Mouse (Mus musculus): ENCODE results near the gene Kdm1b.
A peak's percentile ranks its signal among the peaks of the same experiment; 100 is the strongest.

Gene Kdm1b

DNA sequence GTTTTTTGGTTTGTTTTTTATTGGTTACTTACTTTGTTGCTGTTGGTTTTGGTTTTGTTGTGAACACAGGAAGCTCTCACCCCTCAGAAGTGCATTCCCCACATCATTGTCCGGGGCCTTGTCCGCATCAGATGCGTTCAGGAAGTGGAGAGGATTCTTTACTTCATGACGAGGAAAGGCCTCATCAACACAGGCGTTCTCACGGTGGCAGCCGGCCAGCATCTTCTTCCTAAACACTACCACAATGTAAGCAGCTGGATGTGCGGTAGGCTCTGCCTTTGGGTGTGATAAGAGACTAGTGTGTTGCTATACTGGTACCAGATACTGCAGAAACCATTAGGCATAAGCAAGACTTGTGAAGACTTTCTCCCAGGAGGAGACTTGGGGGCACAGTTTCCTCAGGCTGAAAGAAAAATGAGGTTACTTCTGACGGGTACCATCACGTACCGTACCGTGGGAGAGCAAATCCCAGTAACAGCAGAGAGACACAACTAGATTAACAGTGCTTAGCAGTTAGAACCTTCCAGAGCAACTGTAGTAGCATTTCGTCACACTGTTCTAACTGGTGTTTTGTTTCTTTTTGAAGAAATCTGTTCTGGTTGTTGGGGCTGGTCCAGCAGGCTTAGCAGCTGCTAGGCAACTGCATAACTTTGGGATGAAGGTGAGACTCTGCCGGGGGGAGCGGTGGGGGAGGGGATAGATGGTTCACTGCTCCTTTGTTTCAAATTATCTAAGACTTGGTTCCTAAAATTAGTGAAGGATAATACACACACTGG, 20.9 kb downstream of the Kdm1b start:
- no peak for DNase-seq

DNA sequence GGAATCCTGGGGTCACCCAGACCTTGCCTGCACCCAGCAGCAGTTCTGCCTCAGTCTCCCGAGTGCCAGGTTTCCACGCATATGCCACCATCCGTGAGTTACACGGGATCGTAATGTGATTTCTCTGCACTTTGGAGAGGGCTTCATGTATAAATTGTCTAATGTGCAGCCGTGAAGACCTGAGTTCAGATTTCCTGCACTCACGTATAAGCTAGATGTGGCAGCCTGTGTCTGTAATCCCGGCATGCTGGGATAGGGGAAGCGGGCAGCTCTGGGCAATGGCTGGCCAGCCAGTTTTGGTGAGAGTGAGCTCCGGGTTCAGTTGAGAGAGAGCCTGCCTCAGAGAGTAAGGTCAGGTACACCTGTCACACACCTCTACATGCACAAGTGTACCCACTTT, 23.2 kb downstream of the Kdm1b start:
- no peak for DNase-seq

DNA sequence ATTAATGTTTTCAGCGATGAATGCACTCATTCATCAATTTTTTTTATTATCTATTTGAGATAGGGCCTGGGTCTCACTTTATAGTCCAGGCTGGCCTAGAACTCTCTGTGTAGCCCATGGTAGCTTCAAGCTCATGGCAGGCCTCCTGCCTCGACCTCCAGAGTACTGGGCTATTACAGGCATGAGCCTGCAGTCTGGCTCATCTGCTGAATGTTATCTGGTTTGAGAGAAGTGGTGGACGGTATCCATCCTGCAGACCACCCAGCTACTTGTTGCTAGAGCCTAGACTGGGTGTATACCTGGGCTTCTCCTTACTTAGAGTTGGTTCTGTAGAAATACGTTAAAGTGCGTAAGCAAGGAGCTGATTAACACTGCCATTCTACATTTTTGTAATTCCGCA, 23.7 kb downstream of the Kdm1b start:
- no peak for DNase-seq

DNA sequence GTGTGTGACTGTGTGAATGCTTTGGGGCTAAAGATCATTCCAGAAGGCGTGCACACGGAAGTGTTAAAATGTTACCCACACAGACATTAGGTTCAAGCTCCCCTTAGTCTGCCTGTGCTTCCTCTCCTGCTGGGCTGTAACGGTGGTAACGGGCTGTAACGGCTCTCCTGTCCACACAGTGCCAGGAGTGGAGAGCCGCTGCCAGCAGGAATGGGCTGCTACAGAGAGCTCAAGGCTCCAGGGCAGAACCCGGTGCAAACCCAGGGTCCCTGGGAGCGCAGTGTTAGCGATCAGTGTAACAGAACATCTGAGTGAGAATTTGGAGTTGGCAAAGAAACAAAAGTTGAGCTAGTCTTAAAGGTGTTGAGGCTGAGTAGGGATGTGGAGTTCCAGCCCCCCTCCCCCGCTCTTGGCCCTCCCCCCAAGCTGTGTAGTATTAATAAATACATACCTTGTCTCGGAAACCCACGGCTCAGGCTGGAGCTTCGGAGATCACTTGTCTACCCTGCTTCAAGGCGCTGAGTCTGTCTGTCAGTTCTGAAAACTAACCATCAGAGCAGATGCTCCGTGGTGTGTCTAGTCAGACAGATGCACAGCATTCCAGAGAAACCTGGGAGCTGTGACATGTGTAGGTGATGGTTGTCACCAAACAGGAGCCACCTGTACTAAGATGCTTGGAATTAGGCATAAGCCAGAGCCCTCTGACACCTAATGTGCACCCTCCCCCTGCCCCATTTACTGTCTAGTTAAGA, 27.2 kb downstream of the Kdm1b start:
- no peak for DNase-seq

DNA sequence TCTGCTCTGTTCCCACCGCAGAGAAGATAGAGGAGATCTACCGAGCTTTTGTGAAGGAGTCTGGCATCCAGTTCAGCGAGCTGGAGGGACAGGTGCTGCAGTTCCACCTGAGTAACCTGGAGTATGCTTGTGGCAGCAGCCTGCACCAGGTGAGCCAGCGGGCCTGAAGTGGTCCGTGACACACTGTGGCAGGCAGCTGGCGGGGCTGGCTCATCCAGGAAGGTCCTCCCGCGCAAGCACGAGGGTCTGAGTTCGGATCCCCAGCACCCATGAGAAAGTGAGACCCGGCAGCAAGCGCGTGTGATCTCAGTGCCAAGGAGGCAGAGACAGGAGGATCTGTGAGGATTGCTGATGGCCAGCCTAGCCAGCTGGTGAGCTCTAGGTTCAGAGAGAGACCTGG, 28.6 kb downstream of the Kdm1b start:
- DNase-seq, result no peak

DNA sequence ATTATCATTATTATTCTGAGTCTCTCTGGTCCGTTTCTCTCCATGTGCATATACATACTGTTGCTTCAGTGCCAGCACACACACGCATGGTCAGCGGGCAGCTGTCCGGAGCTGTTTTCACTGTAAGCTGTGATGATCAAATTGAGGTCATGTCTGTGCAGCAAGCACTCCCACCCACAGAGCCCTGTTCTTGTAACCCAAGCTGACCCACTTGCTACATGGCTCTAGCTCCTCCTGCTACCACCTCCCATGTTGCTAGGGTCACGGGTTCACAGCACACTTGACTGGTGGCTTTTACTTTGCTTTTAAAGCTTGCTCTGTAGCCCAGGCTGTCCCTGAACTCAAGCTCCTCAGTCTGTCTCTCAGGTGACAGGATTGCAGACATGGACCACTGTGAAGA, 29.2 kb downstream of the Kdm1b start:
- DNase-seq, result no peak

DNA sequence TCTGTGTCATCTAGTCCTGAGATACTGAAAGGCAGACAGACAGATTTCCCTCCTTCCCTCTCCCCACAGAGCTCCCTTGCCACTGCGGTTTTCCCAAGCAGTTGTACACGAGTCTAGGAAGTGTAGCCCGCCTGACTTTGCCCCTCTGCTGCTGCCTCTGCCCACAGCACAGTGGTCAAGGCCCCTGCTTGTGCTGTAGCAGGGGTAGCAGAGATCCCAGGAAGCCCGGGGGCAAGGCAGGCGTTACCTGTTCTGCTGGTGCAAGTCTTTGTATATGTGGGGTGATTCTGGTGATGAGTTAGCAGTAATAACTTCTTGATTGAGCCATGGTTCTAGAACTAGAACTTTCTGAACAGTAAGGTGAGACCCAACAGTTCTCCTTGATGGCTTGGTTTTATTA, 32.9 kb downstream of the Kdm1b start:
- DNase-seq, result no peak

DNA sequence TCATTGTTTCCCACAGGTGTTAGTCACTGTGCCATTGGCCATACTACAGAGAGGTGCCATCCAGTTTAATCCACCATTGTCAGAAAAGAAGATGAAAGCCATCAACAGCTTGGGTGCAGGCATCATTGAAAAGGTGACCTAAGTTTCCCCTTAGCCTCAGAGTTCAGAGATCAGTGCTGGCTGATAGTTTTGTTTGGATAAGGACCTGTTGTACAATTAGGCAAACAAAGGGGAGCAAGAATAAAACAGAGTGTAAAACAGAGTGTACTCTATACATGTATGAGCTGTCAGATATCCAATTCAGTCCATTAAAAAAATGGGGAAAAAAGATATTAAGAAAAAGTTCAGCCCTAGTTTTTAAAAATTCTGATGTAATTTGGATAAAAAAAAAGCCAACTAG, 34.1 kb downstream of the Kdm1b start:
- DNase-seq, result no peak

DNA sequence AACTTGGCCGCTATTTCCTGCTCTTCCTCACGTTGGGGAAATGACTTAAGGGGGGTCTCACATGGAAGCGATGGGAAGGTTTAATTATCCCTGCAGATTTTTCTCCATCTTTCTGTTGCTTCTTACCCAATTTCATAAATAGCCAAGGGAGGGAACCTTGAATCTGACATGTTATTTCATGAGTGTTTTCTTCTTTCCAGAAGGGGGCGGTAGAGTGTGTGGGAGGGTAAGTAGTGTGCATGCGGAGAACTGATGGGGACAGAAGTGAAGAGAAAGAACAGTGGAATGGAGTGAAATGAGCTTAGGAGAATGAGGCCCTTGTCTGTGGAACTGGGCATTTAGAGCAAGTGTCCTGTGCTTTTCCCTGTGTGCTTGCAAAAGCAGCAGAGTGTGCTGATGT, 35.5 kb downstream of the Kdm1b start:
- DNase-seq, result no peak

DNA sequence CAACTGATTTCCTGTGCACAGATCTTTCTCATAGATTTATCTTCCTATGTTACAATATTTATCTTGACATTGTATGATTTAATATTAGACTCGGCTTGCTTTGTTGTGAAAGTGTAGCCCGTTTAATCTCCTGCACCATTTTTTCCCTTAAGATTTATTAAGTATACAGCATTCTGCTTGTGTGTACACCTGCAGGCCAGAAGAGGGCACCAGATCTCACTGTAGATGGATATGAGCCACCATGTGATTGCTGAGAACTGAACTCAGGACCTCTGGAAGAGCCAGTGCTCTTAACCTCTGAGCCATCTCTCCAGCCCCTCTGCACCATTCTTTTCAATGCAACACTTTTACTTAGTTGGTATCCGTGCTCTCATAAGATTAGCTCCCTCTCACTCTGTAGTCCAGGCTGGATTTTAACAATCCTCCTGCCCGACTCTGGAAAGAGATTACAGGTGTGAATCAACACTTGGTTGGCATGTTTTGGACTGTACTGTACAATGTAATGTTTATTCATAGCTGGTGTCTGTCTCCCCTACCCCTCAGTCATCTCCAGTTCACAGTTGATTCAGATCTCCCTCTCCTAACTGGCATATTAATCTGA, 37.7 kb downstream of the Kdm1b start:
- peak; percentile 37 to 39 for DNase-seq

DNA sequence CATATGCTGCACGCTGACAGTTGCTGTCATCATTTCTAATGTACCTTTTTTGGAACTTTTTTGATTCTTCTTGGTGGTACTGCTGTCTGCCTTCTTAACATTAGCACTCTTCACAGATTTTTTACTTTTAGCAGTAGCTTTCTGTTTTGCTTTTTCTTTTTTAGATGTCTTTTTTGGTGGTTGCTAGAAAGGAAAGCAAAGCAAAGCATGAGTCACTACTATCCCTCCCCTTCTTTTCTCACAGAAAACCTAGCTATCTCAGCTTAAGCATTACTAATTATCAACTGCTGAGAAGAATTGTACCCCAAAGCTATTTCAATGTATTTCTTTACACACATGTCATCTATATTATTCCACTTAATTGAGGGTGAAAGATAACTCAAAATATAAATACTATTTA, 45.1 kb downstream of the Kdm1b start:
- DNase-seq, result no peak

DNA sequence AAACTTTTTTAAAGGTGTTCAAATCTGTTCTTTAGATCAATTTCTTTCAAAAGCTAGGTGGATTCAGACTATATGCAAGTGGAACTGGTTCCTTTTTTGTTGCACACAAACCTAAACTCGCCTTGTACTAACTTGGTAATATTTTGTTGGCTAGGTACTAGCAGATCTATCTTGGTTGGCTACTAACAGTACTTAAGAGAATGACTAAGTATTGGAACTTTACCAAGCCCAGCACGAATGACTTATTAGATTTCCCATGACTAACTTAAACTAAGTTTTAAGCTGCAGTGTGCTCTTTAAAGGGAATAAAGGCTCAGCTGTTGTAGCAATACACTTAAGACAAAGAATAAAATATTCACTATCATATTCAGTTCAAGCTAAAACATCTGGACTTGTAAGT, 46.0 kb downstream of the Kdm1b start:
- DNase-seq, result no peak

DNA sequence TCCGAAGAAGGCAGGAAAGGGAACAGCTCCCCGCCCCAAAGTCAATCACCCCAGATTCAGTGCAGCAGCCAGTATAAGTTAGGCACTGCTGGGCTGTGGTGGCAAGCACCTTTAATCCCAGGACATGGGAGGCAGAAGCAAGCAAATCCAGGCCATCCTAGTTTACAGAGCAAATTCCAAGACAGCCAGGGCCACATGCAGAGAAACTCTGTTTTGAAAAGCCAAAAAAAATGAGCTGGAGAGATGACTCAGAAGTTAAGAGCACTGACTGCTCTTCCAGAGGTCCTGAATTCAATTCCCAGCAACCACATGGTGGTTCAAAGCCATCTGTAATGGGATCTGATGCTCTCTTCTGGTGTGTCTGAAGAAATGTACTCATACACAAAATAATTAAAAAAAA, 50.5 kb downstream of the Kdm1b start:
- no peak for DNase-seq

DNA sequence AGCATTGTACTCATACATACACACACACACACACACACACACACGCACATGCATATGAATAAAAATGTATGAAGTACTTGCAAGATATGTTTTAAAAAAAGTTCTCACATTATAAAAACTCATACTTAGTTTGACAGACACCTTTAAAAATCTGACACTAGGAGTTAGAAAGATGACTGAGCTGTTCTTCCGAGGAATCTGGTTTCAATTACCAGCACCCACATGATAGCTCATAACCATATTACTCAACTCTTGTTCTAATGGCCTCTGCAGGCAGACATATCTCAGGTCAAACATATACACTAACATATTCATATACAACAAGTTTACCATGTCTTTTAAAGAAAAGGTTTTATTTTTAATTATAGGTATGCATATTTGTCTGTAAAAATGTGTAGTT, 53.3 kb downstream of the Kdm1b start:
- no peak for DNase-seq

DNA sequence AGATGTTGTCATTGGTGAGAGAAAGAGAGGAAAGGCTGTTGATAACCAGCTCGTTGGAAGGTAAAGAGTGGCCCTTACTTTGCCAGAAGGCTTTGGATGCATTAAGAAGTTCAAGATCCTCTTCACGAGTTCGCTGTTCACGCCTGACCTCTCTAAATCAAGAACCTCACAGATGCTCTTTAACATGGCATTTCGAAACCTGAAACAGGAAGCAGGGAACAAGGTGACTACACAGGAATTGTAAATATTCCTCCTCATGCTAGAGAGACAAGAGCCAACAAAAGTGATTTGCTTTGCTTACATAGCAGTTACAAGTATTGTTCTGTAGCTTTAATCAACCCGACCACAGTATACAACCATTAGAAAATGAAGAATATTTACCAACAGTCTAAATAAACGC, 56.0 kb downstream of the Kdm1b start:
- DNase-seq, result no peak

DNA sequence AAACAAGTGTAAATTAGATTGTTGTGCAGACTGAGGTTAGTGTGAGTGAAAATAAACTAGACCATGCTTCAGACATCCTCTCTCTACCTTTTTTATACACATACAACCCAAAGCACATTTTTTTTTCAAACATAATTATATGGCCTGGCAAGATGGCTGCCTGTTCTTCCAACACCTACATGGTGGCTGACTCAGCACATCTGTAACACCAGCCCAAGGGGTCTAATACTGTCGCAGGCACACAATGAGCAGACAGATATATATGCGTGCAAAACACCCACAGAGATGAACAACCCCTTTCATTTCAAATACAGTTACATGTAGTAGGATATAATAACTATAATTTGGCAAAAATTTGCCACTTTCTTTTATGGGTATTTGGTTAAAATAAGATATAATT, 57.3 kb downstream of the Kdm1b start:
- no peak for DNase-seq

DNA sequence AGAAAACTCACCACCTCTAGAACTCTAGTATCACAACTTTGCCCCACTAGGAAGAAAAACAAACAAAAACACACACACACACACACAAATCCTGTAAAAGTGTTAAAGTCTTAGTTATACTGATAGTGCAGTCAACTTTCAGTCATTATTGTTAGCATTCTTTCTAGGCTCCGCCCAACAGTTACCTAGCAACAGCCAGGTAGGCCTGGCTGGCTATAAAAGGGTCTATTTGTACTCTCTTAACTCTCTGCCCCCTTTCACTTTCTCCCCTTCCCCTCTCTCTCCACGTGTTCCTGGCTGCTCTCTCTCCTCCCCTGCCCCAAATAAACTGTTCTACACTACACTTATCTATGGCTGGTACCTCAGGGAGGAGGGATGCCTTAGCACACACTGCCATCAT, 60.8 kb downstream of the Kdm1b start:
- peak; percentile 26 to 30 for DNase-seq

DNA sequence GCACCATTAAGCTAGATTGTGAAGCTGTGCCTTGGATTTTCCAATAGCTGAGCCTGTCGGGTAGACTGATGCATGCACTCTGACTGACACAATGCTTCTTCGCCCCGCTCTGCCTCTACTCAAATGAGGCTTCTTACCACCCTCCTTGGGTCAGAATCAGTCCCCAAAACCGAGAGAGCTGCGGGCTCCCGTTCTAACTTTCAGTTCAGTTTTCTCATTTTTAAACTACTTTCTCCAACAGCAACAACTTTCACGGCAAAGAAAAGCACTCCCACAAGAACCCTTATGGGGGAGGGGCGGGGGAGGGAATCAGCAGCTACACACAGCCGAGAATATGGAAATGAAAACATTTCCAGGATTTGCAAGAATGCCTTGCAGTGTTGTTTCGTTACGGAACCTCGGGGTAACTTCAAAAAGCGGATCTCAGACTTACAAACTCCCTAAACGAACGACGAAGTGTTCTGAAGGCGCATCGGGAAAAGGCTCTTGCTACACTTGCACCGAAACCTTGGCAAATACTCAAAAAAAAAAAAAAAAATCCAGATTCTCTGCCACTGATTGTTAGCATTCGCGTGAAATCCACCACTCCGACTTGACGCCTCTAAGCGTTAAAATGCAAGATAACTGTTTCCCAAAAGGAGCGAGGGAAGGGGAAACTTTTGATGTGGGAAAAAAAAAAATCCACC, 61.7 kb downstream of the Kdm1b start:
- DNase-seq, result peak; percentile 37 to 43

DNA sequence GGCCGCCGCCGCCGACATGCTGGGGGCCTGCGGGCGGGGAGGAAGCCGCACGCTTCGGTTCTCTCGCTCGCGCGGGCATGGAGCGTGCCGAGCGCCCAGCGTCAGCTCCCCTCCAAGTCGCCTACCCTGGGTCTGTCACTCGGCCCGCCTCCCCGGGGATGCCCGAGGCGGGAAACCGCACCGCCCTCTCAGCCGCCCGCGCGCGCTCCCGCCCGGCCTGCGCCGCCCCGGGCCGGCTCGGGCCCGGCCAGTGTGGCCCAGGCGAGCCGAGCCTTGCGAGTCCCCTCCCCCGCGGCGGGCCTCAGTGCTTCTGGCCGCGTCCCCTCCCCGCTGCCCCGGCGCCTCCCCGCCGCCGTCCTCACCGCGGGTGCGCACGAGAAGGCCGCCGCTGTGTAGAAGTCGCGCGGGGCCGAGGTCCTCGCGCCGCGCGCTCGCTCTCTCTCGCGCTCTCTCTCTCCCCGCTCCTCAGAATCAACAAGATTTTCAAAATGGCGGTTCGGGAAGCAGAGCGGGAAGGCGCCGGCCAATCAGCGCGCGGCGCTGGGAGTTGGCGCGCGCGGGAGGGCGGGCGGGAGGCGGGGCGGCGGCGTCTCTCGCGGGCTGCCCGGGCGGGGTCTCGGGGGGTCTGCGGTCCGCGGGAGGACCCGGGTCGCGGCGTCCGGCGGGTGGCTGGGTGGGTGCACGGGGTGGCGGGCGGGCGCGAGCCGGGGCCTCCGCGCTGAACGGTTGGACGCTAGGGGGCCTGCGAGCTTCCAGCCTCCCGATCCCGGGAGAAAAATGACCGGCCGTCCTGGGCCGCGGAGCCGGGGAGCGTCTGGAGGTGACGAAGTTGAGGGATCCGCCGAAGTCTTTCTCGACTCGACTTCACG, 62.6 kb downstream of the Kdm1b start, which contains the start of gene Dek:
TSS of gene Dek (minus strand) at position 491 of the 869 bp plus-strand sequence.
- DNase-seq, result peak; percentile 81 to 85

DNA sequence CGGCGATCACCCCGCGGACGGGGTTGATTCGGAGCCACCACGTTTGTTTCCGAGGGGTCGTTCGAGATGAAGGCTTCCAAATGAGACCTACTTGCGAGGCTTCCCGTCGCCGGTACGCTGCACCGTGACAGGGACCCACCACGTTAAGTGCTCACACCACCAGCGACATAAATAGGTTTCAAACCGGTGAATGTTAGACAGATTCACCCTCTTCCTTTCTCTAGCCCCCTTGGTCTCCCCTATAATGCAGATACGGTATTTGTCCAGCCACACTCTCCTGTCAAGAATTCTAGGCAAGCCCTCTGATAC, 63.2 kb downstream of the Kdm1b start:
- no peak for DNase-seq

DNA sequence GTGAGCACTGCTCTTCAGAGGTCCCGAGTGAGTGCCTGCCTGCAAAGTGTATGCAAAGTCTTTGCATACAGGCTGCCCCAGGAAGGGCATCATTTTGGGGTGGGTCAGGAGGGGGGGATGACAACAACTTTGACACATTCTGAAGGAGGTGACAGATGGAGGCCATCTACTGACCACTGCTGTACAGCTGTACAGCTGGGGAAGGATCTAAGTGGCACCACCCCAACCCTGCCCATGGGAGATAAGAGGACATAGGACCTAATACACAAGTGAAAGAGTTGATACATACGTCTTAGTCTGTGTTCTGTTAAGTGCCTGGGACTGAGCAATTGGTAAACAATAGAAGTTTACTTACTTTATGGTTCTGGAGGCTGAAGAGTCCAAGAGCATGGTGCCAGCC, 65.9 kb downstream of the Kdm1b start:
- DNase-seq, result no peak

DNA sequence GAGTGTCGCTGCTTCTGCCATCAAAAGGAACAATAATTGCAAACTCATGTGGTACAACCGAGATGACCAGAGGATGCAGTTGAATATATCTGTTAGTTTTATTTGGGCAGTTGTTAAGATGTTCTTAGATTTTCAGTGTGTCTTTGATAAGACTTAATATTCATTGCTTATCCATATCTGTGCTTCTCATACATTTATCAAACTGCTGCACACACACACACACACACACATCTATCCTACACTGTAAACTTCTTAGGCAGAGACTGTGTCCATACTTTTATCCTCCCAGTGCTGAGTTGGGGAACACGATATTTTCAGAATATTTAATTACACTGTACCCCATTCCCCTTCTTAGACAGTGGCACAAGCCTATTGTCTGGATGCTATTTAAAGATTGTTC, 67.9 kb downstream of the Kdm1b start:
- no peak for DNase-seq

DNA sequence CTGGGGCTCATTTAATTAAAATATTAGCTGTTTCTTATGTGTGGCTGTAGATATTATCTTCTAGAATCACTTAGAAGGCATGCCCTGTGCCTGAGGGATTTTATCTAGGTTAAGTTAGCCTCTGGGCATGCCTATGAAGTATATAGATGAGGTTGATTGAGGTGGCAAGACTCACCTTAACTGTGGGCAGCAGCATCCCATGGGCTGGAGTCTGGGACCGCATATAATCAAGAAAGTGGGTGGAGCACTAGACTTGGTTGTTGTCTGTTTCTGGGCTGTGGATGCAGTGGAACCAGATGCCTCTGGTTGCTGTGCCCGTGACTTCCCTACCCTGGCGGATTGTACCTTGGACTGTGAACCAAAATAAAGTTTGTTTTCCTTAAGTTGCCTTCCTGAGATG, 68.8 kb downstream of the Kdm1b start:
- no peak for DNase-seq
